Mouse (Mus musculus): ENCODE data around the gene Ust. TPM values are rescaled to one million over a fixed set of nuclear protein-coding genes. Genes with fewer than 3 reads are reported as not detected.

Ust gene
- total RNA-seq, 1 experiment from 2014 or later, result 0.93 TPM

DNA sequence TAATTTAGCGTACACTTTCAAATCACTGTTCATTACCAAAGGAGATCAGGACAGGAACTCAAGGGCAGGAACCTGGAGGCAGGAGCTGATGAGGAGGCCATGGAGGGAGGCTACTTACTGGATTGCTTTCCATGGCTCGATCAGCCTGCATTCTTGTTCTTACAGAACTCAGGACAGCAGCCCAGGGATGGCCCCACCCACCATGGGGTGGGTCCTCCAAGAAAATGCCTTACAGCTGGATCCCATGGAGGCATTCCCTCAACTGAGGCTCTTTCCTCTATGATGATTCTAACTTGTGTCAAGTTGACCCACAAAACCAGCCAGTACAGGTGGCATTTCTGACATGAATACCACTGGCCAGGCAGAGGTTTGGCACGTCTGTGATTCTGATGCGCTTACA lies 314.9 kb downstream of the Ust start:
- no peak for ATAC-seq (ENCODE audit: extremely low read depth, insufficient number of reproducible peaks, low FRiP score, poor library complexity, severe bottlenecking)

DNA sequence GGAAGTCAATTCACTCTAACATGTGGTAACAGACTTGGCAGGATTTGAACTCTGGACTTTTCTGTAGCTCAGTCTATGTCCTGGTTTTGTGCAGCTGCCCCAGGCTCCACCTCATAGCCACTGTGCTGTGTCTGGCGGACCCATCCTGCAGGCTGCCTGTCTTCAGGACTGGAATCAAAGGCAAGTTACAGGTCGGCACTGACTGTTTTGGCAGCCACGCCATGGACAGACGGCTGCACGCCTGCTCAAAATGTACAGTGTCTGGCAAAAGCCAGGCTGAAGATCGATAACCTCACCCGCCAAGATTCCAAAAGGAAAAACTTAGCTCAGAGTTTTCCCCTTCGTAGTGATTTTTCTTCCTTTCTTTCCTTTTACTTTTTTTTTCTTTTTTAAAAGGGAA lies 318.8 kb downstream of the Ust start:
- no peak for ATAC-seq (ENCODE audit: extremely low read depth, insufficient number of reproducible peaks, low FRiP score, poor library complexity, severe bottlenecking)

DNA sequence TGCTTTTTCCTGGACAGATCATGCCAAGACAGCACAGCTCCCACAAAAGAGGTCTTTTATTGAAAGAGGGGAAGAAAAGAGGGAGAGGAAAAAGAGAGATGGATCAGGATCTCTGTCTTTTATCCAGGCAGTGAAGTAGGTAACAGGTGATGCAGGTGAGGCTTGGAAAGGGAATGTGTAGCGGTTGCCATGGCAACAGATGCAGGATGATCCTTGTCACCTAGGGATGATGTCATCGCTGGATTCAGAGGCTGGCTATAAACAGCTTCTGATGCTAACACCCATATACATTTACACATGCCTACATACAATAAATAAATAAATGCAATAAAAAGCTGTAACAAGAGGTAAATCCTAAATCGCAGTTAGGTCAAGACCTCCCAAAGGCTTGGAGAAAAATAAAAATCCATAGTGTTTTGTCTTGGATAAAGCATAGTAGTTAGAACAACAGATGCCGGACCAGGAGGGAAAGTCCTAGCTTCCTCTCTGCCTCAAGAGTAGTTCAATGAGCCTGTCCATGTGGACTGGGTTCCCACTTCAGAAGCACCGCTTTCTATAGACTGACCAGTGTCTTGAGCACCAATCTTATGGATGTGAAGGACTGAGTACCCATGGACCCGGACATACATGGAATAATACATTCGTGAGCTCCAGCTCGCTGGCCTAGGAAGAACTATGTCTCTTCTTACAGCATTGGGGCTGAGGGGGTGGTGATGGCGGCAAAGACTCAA lies 319.4 kb downstream of the Ust start:
- ATAC-seq (ENCODE audit: extremely low read depth, insufficient number of reproducible peaks, low FRiP score, poor library complexity, severe bottlenecking), result no peak

- ATAC-seq (ENCODE audit: extremely low read depth, insufficient number of reproducible peaks, low FRiP score, poor library complexity, severe bottlenecking), result no peak
These were observed 321.0 kb downstream of the Ust start for GRCm38 (mm10) chr10:8197661-8198060.

- no peak for ATAC-seq (ENCODE audit: extremely low read depth, insufficient number of reproducible peaks, low FRiP score, poor library complexity, severe bottlenecking)
These were observed 322.3 kb downstream of the Ust start for GRCm38 (mm10) chr10:8196300-8196699.

- no peak for ATAC-seq (ENCODE audit: extremely low read depth, insufficient number of reproducible peaks, low FRiP score, poor library complexity, severe bottlenecking)
These were observed 322.9 kb downstream of the Ust start for GRCm38 (mm10) chr10:8195730-8196129.

DNA sequence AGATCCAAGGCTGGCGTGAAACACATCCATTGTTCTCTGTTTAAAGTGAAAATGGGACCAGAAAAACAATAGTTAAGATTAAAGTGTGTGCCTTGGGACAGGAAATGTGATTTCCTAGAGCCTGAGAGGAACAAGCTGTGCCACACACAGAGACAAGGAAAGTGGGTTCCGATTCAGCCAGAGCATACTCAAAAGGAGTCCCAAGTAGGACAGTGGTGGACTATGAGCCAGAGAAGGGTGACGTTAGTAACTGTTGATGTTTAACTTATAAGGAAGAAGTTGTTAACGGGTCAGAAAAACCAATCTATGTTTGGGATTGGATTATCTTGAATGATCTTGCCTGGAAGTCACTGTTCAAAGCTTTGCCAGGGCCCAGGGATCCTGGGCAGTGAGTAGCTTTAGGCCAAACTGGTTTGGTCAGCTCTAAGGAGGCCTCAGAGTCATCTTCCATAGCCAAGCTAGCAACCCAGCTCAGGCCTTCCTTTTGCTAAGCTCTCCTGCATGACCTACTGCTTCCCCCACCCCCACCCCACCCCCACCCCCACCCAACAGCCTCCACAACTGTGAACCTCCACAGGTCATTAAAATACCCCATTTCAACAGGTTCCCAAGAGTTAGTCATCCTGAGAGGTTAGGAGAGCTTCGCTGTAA lies 329.2 kb downstream of the Ust start:
- no peak for ATAC-seq (ENCODE audit: extremely low read depth, insufficient number of reproducible peaks, low FRiP score, poor library complexity, severe bottlenecking)

- ATAC-seq (ENCODE audit: extremely low read depth, insufficient number of reproducible peaks, low FRiP score, poor library complexity, severe bottlenecking), result no peak
These were observed 333.0 kb downstream of the Ust start for GRCm38 (mm10) chr10:8185586-8185985.

DNA sequence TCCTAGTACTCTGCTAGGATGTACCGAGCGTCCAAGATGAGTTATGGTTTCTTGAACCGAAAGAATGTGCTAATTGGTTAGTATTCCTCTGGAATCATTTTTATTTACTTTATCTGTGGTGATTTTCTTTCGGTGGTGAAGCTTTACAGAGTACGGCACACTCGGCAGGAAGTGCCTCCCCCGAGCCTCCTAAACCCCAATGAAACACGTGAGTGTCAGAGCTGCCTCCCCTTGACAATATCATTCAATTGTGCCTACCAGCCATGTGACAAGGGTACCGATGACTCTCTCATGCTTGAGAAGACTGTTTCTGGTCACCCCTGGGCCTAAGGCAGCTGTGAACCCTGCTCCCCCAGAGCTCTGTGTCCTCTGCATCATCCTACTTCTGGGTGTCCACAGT lies 333.9 kb downstream of the Ust start:
- 0 out of 2 replicates have a peak, but pooled peaks have one; percentile 9 for ATAC-seq (ENCODE audit: extremely low read depth, insufficient number of reproducible peaks, low FRiP score, poor library complexity, severe bottlenecking)

DNA sequence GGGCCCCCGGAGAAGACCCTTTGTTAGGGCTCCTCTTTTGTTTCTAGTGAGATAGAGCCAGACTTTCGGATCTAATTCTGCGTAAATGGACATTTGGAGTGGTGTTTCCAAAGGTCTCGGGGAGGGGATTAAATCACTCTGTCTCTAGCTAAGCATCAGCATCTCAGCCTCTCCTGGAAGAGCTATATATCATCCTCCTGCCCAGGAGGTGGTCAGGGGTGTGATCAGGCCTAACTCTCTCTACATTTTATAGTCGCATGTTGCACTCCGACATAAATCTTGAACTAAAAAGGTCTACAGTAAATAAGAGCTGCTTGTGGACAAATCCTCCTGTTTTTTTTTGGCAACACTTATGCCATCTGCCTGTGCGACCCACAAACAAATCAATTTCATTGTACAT lies 335.5 kb downstream of the Ust start:
- ATAC-seq (ENCODE audit: extremely low read depth, insufficient number of reproducible peaks, low FRiP score, poor library complexity, severe bottlenecking), result no peak

- no peak for ATAC-seq (ENCODE audit: extremely low read depth, insufficient number of reproducible peaks, low FRiP score, poor library complexity, severe bottlenecking)
These were observed 336.9 kb downstream of the Ust start for GRCm38 (mm10) chr10:8181596-8182185.

GRCm38 (mm10) chr10:8177618-8178017 lies 341.0 kb downstream of the Ust start:
- no peak for ATAC-seq (ENCODE audit: extremely low read depth, insufficient number of reproducible peaks, low FRiP score, poor library complexity, severe bottlenecking)

- no peak for ATAC-seq (ENCODE audit: extremely low read depth, insufficient number of reproducible peaks, low FRiP score, poor library complexity, severe bottlenecking)
These were observed 342.1 kb downstream of the Ust start for GRCm38 (mm10) chr10:8176351-8177053.

DNA sequence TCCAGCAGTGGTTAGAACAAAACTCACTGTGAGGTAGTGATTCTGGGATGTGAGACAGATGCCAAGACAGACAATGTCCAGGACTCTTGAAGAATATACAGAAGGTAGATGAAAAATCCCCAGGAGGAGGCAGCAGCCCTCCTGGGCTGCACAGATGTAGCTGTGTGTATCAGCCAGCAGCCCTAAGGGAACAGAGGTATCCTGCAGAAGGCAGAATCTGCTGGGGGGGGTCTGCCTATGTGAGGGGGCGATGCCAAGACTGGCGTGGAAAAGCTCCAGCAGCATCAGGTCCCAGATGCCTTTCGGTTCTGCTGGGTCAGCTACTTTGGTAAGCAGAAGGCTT lies 342.6 kb downstream of the Ust start:
- ATAC-seq (ENCODE audit: extremely low read depth, insufficient number of reproducible peaks, low FRiP score, poor library complexity, severe bottlenecking), result no peak

- no peak for ATAC-seq (ENCODE audit: extremely low read depth, insufficient number of reproducible peaks, low FRiP score, poor library complexity, severe bottlenecking)
These were observed 343.9 kb downstream of the Ust start for GRCm38 (mm10) chr10:8174697-8175096.

DNA sequence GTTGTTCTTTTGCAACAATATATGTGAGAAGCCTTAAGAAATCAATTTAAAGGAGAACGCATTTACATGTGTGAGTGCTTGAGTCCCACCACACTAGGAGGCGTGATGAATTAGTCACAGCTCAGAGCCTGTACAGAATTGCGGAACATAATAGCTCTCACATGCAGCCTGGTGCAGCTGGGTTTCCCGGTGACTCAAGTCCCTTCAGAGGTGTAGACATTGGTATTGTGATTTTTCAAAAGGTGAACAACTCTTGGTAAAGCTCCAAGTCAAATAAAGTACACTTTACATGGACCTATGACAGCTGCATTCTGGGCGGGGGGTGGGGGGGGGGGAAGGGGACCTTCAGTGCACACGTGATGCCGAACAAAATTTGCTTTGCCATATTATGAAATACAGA lies 344.4 kb downstream of the Ust start:
- ATAC-seq (ENCODE audit: extremely low read depth, insufficient number of reproducible peaks, low FRiP score, poor library complexity, severe bottlenecking), result no peak

GRCm38 (mm10) chr10:8173032-8173431 lies 345.6 kb downstream of the Ust start:
- ATAC-seq (ENCODE audit: extremely low read depth, insufficient number of reproducible peaks, low FRiP score, poor library complexity, severe bottlenecking), result no peak

- ATAC-seq (ENCODE audit: extremely low read depth, insufficient number of reproducible peaks, low FRiP score, poor library complexity, severe bottlenecking), result no peak
These were observed 347.1 kb downstream of the Ust start for GRCm38 (mm10) chr10:8171556-8171955.
